Mouse (Mus musculus): ENCODE results near the gene Hook2.

The Hook2 gene

DNA sequence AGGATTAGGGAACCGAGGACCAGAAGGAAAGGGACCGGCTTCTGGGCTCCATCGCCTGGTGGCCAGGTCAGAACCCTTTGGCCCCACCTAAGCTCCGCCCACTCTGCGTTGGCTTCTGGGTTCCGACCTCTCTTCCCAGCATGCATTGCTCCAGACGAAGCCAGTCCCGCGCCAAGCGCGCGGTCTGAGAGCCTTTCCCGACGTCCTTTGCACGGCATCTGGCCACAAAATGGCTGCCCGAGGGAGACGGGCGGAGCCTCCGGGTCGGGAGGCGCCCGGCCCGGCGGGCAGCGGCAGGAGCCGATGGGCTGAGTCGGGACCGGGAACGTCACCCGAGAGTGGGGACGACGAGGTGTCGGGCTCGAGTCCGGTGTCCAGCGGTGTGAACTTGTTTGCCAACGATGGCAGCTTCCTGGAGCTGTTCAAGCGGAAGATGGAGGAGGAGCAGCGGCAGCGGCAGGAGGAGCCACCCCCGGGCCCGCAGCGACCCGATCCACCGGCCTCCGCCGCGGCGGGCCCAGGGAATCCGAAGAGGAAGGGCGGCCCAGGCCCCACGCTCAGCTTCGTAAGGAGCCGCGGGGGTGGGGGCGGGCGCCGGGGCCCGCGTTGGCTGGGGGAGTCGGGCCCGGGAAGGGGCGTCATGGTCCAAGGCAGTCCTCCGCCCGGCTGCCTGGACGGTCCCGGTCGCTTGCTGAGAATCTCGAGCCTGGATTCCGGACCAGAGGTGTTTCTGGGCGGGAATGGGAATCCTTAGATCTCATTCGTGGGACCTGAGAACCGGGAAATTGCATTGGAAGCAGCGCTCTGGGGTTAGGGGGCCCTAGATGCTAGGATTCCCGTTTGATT, 36.5 kb downstream of the Hook2 start, which contains the start of gene Trir:
Trir (plus strand) TSS at position 154 of the 846 bp plus-strand sequence.
- in situ Hi-C loops (cut with MboI, MseI) = no loop called here

DNA sequence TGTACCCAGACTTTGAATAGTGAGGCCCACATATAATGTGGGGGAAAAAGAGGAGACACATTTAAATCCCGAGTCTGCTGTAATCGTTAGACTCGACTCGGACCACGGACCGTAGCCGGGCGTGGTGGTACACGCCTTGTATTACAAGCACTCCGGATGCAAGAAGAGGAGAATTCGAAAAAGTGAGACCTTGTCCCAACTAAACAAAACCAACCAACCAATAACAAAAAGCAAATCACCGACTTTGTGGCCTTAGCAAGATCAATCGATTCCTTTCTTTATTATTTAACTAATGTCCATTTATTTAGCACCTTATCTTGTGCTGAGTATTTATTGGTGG, 37.1 kb downstream of the Hook2 start:
- in situ Hi-C loops (cut with MboI, MseI) = no loop called here

DNA sequence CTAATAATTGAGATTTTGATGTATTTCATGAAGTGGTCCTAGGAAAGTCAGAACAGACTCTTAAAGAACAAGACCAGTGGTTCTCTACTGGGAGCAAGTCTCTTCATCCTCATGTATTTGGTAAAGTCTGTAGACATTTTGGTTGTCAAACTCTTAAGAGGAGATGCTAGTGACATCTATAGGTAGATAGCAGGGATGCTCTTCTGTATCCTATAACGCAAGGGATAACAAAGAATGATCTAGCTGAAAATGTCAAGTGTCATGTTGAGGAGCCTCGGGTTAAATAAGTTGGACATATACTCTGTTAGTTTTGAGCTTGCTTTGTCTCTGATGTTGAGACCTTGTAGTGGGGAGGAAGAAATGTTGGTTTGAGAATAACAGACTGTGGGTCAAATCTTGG, 37.5 kb downstream of the Hook2 start:
- in situ Hi-C loops (cut with MboI, MseI) = no loop called here

DNA sequence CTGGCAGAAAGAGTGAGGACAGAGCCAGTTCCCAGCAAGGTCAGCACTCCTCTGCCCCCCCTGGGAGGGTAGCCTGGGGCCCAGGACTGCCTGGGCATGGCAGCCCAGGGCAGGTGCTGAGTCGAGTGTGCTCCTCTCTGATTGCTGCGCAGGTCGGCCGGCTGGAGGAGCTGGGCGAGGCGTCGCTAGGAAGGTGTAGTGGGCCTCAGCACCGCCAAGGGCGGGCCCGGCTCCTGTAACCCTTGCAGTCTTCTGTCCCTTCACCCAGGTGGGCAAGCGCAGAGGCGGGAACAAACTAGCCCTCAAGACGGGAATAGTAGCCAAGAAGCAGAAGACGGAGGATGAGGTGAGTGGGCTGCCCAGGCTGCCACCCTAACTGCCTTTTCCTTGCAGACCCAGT, 38.9 kb downstream of the Hook2 start:
- in situ Hi-C loops (cut with MboI, MseI) = no loop called here

DNA sequence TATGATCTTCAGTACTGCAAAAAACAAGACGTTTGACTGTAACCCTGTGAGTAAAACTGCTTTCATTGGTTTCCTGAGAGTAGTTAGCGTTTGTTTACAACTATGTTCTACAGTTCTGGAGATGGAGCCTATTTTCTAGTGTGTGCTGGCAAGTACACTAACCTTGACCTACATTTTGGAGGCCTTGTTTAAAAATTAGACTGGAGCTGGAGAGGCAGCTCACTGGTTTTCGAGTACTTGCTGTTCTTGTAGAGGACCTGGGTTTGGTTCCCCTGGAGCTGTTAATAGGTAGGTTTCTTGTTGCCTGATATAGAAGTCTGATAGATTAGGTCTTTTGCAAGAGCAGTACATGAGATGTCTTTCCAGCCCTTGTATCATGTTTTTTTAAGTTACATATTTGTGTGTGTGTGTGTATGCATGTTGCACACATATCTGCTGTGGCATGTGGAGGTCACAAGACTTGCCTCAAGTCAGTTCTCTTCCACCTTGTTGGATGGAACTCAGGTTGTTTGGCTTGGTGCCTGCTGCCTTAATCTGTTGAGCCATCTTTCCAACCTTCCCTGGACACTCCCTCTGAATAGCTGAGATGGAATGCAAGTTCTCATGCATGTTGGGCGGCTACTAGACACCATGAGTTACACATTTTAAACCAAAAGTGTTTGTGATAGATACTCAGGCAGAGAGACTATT, 42.4 kb downstream of the Hook2 start:
- in situ Hi-C loops (cut with MboI, MseI) = no loop called here

DNA sequence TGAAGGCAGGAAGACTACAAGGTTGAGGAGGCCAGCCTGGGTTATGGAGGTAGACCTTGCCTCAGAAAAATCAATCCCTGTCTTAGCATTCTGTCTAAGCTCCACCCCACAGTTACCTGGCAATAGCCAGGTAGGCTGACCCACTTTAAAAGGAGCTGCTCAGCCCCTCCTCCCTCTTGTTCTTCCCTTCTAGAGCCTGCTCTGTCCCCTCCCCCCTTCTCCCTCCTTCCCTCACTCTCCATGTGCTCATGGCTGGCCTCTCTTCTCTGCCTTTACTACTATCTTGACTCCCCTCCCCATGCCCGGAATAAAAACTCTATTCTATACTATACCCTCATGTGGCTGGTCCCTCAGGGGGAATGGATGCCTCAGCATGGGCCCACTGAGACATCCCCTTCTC, 43.5 kb downstream of the Hook2 start:
- in situ Hi-C loops (cut with MboI, MseI) = no loop called here

DNA sequence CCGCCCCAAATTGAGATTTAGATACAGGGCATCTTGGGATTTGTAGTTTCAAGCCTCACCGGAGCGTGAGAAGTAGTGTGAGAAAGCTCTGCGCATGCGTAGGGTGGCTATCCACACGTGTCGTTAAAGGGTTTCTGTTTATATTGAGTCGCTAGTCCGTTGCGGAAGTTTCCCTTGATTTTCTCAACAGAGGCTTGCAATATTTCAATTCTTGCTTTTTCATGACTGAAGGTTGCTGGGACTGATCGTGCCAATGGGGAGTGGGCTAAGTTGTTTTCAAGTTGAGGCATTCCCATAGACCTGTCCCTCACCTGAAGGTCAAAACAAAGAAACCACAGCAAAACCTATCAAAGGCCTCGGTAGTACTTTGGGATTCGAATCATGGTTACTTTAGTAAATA, 44.4 kb downstream of the Hook2 start:
- in situ Hi-C loops (cut with MboI, MseI) = loop anchor here (5.0 kb wide), 1 partner anchor 342 kb away; no protein-coding TSS in a partner anchor

DNA sequence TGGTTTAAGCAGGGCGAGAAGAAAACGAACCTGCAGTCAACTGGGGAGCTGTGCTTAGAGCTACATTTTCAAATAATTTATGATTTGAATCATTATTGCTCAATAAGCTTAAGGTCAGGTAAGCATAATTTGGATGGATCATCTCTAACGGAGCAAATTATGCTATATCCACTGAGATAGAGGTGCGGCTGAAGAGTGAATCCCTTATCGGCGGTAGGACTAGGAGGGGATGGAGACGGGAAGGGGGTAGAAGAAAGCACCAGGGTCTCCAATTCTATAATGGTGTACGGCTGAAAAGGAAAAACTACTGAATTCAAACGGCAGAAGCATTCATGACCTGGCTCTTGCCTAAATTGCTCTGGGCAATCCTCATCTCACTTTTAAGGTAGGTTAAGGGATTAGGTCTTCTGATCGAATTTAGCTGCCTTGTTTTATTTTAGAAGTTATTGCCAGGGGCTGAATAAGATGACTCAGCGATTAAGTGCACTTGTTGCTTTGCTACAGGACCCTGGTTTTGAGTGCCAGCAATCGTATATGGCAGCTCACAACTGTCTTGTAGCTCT, 44.8 kb downstream of the Hook2 start:
- in situ Hi-C loops (cut with MboI, MseI) = loop anchor here (5.0 kb wide), 1 partner anchor 343 kb away; no protein-coding TSS in a partner anchor

DNA sequence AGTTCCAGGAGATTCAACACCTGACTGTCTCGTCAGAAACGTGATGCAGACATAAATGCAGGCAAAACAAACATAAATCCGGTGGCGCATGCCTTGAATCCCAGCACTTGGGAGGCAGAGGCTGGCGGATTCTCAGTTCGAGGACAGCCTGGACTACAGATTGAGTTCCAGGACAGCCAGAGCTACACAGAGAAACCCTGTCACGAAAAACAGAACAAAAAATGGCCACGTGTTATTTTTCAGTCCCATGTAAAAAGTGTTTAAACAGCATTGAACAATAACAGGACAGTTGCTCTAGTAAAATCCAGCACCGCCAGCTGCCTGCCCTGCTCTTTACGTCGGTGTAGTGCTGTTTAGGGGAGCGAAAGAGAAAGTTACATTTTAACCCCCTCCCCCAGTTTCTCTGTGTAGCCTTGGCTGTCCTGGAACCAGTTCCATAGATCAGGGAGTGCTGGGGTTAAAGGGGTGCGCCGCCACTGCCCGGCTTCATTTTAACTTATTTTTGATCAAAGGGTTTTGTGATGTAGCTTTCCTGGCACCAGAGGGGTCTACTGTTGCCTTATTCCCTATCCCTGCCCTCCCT, 45.4 kb downstream of the Hook2 start:
- in situ Hi-C loops (cut with MboI, MseI) = loop anchor here (5.0 kb wide), 1 partner anchor 344 kb away; no protein-coding TSS in a partner anchor

DNA sequence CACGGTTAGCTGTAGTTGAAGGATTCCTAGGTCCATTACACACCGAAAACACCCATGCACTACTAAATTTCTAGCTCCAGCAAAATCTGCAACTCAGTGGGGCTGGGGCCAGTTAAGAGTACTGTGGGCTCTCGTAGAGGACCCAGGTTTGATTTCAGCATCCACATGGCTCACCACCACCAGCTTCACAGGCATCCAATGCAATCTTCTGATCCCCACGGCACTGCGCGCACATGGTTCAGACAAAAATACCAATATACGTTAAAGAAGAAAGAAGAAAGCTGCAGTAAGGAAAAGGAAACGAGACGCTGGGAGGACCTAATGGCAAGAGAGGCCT, 45.9 kb downstream of the Hook2 start:
- in situ Hi-C loops (cut with MboI, MseI) = loop anchor here (5.0 kb wide), 1 partner anchor 344 kb away; no protein-coding TSS in a partner anchor

DNA sequence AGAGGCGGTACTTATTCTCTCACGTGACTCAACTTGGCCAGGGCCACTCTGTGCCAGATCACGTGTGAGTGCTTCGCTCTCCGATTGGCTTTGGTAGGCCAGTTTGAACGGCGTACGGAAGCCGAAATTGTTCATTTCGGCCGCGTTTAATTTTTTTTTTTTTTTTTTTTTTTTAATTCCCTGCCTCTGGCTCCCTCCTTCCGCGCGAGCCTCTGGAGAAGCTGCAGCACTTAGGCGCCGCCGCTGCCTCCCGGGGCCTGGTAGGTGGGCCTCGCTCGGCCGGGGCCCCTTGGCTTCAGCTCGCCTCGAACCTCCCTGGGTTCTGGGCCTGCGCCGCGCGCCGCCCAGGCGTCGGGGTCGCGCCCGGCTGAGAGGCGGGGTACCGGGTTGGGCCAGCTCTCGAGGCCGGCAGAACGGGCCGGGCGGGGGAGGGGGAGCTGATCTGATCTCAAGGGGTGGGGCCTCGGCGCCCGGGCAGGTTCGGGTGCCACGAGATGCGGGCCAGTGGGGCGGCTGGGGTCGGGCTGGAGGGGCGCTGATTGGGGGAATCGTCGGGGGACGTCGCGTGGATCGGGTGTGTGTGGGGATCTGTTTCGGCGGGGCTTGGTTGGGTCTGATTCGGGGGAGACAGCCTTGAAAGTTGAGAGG, 46.4 kb downstream of the Hook2 start, which contains the start of gene Tnpo2:
Tnpo2 (plus strand) TSS at position 198 of the 648 bp plus-strand sequence.
- in situ Hi-C loops (cut with MboI, MseI) = loop anchor here (5.0 kb wide), 1 partner anchor 345 kb away; no protein-coding TSS in a partner anchor

DNA sequence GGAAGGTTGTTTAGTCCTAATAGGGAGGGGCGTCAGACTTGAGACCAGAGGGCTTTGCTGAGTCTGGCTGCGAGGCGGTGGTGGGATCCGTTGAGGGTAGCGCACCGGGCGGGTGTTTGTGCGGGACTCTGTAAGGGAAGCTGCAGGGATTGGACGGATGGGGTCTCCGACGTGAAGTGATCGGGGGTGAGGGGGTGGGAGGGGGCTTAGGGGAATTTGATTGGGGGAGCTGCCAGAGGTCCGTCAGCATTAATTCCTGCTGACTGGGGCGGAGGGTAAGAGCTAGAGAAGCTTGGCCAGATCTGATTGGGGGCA, 46.9 kb downstream of the Hook2 start:
- in situ Hi-C loops (cut with MboI, MseI) = loop anchor here (5.0 kb wide), 1 partner anchor 345 kb away; no protein-coding TSS in a partner anchor

DNA sequence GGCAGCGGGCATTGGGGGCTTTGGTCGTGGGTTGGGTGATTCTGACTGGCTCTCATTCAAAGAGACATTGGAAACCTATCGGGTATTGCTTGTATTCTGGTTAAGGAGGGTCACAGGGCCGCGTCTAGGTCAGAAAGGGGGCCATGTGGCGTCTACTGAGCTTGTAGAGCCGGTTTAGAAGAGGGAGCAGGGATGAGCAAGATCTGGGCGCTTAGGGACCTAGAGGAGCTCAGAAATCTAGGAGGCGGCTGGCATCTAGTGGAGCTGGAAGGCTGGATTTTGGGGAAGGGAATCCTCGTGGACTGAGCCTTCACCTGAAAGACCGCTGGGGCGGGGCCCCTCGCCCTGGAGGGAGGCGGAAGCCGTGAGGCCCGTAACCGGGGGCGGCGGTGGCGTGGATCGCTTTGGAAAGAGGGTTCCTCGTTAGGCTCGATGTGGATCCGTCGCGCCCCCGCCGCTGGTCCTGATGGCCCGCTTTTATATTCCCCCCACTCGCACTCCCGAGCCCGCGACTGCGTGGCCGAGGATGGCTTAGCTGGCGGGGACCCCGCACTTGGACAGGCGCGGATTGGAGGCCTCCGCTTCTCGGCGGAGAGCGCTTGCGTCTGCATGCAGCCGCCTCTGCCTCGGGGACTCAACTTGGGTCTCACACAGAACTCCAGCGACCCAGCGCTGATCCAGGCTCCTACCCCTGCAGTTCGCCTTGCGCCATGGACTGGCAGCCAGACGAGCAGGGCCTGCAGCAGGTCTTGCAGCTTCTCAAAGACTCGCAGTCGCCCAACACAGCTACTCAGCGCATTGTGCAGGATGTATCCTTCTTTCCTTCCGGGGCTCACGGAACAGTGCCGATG, 47.5 kb downstream of the Hook2 start:
- in situ Hi-C loops (cut with MboI, MseI) = loop anchor here (5.0 kb wide), 1 partner anchor 346 kb away; no protein-coding TSS in a partner anchor

DNA sequence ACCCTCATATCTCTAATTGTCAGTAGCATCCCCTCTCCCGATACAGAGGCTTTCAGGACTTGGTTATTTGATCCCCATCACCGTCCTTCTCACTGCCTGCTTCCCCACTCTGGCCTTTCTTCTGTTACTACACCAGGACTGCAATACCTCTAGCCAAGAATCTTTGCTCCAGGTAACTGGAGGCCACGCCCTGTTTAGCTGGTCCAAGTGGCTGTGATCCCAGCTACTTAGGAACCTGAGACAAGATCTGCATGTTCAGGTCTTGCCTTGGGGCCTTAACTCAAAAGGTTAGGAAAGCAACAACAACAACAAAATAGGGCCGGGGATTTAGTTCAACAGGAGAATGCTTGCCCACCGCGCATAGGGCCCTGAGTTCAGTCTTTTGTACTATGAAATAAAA, 53.2 kb downstream of the Hook2 start:
- in situ Hi-C loops (cut with MboI, MseI) = no loop called here

All from regulatory T cell (primary cell).